Mouse (Mus musculus) layer of hippocampus, adult 2 months (tissue): Measurements from ENCODE around the gene Myo1c. TPM values are rescaled to one million over a fixed set of nuclear protein-coding genes. Genes with fewer than 3 reads are reported as not detected.
A peak's percentile ranks its signal among the peaks of the same experiment; 100 is the strongest.

Experiments
- DNase-seq, 2 experiments: peaks; one replicate each; pipeline ENCODE4 v3.0.0; 2022; ENCODE audit warnings: low spot score in 2 of 2
- H3K27ac ChIP-seq: fragments of 200-600 bp; 2 replicates; pipeline ENCODE4 v1.8.1; 2022
- H3K4me3 ChIP-seq: fragments of 200-600 bp; 2 replicates; pipeline ENCODE4 v1.8.1; 2022; ENCODE audit warnings: mild to moderate bottlenecking
- CTCF ChIP-seq: fragments of 200-600 bp; conservative IDR thresholded peaks from 2 replicates; pipeline ENCODE4 v1.8.1; 2022; ENCODE audit warnings: antibody characterized with exemption, mild to moderate bottlenecking, moderate library complexity
- total RNA-seq, 2 experiments: library from RNA; stranded (reverse); gene quantifications; 2 replicates each; pipeline ENCODE4 v1.2.3; 2021

Gene Myo1c
- total RNA-seq, 2 experiments from 2014 or later, result 16.5 to 19.9 TPM

DNA sequence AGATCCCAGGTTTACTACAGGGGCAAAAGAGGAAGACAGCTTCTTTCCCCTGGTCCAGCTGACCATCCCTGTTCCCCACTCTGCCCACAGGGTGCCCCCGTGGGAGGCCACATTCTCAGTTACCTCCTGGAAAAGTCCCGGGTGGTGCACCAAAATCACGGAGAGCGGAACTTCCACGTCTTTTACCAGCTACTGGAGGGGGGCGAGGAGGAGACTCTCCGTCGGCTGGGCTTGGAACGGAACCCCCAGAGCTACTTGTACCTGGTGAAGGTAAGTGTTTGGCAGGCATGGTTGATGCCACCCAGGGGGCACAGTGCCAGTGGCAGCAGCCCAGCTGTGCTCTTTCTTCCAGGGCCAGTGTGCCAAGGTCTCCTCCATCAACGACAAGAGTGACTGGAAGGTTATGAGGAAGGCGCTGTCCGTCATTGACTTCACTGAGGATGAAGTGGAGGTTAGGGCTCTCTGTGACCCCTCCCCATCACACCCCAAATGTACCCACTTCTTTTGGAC, 9.8 kb downstream of the Myo1c start:
- no peak overlapping the region for H3K4me3 ChIP-seq
- no peak for DNase-seq
- no peak overlapping the region for H3K27ac ChIP-seq
- TF ChIP-seq CTCF, result no peak

DNA sequence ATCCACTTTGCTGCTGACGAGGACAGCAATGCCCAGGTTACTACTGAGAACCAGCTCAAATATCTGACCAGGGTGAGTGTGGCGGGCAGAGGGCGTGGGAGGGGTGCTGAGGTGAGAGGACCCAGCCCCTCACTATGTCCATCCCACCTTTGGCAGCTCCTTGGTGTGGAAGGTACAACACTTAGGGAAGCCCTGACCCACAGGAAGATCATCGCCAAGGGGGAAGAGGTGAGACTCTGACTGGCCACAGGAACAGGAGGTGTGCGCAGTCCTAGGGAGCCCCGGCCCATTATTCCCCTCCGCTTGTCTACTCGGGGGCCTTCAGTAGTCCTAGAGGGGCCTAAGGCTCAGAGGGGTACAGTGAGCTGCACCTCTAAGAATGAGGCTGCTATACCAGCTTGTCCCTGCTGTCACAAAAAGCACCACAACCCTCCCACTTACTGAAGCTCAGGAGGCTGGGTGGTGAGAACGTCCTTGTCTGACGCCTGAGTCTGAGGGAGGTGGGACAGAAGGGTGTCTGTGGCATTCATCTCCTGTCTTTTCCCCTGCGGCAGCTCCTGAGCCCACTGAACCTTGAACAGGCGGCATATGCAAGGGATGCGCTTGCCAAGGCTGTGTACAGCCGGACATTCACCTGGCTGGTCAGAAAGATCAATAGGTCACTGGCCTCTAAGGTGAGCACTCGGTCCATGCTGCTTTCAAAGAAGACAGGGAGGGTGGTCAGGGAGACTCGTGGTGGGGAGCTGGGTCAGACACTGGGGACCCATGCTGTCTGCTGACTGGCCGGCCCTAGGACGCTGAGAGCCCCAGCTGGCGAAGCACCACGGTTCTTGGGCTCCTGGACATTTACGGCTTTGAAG, 10.9 kb downstream of the Myo1c start:
- Histone ChIP-seq H3K27ac (no peak overlapping the region), H3K4me3 (no peak overlapping the region)
- DNase-seq, result no peak
- no peak for TF ChIP-seq CTCF

DNA sequence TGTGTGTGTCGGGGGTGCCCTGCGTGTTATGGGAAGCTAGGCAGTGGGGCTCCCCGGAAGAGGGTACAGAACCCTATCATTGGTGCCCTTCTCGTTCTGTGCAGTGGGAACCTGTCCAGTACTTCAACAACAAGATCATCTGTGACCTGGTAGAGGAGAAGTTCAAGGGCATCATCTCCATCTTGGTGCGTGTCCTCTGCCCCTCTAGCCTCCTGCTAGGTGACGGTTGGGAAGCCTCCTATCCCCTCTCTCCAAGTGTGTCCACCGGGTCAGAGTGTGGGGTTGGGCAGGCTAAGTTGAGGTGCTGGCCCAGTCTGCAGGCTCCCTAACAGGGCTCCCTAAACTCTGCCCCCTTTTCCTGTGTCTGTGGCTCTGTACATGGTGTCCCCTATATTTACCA, 11.8 kb downstream of the Myo1c start:
- no peak for TF ChIP-seq CTCF
- DNase-seq, result no peak
- no peak overlapping the region for H3K4me3 ChIP-seq
- H3K27ac ChIP-seq, result no peak overlapping the region

DNA sequence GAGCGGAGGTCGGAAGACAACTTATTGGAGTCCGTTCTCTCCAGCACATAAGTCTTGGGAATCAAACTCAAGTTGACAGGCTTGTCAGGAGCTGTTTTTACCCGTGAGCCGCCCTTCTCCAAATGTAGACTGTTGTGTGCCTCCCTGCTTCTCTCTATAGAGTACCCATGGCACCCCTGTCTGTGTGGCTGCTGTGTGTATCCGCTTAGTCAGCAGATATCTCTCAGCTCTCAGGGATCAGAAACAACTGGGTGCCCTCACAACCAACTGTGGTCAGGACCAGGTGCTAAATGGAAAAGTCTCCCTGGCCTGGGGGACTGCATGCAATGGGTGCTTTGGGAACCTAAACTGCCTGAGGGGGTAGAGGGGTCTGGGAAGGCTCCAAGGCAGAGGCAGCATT, 16.0 kb downstream of the Myo1c start:
- no peak overlapping the region for H3K4me3 ChIP-seq
- no peak for TF ChIP-seq CTCF
- no peak overlapping the region for H3K27ac ChIP-seq
- no peak for DNase-seq

DNA sequence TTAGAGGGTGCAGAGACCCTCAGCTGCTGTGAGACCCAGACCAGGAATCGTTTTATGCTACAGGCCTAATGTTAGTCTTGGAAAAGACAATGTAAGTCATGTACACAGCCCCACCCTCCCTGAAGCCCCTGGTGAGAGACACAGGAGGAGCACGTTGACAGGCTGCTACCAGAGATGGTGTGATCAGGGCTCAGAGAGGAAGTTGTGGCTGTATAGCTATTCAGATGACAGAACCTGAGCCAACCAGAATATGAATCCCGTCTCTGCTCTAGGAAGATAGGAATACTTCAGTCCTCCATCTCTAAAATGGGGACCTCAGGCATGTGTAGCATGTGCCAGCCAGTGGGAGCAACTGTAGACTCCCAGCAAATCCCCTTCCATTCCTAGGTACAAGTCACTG, 18.3 kb downstream of the Myo1c start:
- no peak for DNase-seq
- H3K27ac ChIP-seq, result no peak overlapping the region
- H3K4me3 ChIP-seq, result no peak overlapping the region
- TF ChIP-seq CTCF, result no peak

DNA sequence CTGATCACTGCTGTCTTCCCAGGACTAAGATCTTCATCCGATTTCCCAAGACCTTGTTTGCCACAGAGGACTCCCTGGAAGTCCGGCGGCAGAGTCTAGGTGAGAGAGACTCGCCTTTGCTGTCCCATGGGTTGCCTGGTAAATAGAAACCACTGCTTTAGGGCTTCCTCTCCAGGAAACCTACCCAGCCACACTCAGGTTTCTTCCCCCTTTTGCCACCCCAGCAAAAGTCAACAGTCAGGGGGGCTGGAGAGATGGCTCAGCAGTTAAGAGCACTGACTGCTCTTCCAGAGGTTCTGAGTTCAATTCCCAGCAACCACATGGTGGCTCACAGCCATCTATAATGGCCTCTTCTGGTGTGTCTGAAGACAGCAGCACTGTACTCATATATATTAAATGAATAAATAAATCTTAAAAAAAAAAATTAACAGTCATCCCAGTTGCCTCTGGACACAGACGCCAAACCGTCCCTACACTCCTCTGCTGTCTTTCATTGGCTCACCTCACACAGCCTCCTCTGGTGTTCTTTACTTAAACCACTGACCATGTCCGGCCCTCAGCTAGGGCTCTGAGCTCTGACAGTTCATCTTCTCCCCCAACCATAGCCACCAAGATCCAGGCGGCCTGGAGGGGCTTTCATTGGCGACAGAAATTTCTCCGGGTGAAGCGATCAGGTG, 19.0 kb downstream of the Myo1c start:
- no peak for DNase-seq
- no peak overlapping the region for H3K4me3 ChIP-seq
- no peak for TF ChIP-seq CTCF
- no peak overlapping the region for H3K27ac ChIP-seq

DNA sequence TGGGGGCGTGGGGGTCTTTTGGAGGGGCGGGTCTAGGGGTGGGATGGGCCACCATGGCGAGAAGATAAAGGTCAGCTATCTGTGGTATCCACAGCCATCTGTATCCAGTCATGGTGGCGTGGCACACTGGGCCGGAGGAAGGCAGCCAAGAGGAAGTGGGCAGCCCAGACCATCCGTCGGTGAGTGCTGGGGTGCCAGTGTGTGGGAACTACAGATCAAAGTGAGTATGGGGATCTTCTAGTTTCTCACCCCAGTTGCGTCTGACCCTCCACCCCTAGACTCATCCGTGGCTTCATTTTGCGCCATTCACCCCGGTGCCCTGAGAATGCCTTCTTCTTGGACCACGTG, 19.5 kb downstream of the Myo1c start:
- no peak for TF ChIP-seq CTCF
- DNase-seq, result no peak
- no peak overlapping the region for H3K4me3 ChIP-seq

DNA sequence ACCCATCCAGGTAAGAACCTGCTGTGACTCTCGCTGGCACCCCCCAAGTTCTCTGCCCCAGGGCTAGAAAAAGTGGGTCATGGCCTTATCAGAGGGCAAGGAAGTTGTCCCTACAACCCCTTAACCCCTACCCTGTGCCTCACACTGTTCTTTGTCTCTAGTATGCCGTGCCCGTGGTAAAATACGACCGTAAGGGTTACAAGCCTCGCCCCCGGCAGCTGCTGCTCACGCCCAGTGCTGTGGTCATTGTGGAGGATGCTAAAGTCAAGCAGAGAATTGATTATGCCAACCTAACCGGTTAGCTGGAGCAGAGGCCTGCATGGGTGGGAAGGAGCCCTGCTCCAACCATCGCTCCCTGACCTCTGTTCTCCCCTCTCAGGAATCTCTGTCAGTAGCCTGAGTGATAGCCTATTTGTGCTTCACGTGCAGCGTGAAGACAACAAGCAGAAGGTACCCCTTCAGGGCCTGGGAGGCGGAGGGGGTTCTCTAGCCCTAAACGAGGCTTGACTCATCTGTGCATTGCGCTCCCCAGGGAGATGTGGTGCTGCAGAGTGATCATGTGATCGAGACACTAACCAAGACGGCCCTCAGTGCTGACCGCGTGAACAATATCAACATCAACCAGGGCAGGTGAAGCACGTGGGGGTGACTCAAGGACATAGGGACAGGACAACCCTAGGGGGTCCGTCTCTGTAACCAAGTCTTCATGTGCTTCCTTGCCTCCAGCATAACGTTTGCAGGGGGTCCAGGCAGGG, 21.3 kb downstream of the Myo1c start:
- no peak overlapping the region for H3K27ac ChIP-seq
- no peak overlapping the region for H3K4me3 ChIP-seq
- no peak for DNase-seq
- no peak for TF ChIP-seq CTCF

More for the DNA sequence above, 19.5 kb downstream of the Myo1c start:
- H3K27ac ChIP-seq, result no peak overlapping the region

DNA sequence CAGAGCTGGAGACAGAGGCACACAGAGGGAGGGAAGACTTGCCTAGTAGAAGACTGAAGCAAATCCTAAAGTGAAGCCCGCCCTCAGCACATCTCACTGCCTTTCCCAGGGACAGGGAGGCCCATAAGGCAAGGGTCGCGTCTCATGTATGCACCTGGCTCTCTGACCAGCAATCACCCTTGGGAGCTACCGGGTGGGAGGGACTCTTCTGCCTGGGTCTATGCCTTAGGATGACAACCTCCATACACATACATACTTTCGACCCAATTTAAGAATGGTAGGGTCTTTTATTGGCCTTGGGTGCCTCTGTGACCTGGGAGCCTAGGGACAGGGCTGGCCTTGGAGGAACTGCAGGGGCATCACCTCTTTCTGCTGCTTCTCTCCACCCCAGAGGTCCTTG, 23.1 kb downstream of the Myo1c start:
- Histone ChIP-seq H3K4me3 (no peak overlapping the region), H3K27ac (no peak overlapping the region)
- no peak for DNase-seq
- TF ChIP-seq CTCF, result no peak

DNA sequence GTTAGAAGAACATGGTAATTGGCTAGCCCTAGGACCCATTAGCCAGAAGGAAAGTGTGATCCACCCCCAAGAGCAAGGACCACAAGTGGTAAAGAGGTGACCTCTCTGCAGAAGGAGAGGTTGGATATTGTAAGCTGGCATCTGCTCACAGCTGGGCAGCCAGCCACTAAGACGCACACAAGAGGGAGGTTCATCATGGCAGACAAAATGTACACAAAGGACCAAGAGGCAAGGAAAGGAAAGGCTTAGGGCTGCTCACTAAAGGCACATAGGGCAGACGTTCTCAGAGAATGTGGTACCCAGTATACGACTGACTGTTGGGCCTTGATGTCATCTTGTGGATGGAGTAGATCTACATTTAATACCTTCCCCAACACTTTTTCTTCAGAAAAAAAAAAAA, 24.6 kb downstream of the Myo1c start:
- DNase-seq, result no peak
- Histone ChIP-seq H3K4me3 (no peak overlapping the region), H3K27ac (no peak overlapping the region)
- no peak for TF ChIP-seq CTCF

DNA sequence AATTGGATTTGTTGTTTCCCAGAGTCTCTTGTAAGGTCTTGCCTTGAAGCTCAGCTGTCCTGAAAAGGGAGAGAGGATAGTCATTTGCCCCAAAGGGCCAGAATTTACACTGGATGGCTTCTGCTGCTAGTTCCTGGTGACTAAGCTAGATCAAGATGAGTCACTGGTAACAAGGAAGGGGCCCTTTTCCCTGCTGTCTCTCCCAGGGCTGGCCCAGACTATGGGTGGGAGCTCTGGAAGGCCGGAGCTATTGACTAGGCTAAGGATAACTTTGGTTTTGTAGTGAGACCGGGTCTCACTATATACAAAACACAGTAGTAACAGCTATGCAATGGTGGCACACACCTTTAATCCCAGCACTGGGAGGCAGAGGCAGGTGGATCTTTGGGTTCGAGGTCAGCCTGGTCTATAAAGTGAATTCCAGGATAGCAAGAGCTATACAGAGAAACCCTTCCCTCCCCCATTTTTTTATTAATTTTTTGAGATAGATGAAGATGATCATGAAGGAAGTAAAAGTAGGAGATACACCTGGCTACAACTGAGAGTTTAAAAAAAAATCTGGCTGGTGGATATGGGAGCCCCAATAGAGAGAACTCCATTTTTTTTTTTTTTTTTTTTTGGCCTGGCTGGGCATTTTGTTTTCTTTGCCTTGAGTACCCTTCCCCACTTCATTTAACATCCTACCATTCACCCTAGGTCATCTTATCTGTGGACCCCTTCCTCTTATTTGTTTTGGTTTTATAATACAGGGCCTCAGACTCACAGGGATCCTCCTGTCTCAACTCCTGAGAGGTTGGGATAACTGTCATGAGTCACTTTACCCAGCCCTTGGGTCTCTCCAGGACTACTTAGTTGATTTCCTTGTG, 27.8 kb downstream of the Myo1c start:
- no peak for TF ChIP-seq CTCF
- H3K27ac ChIP-seq, result peak overlapping the region; percentile 36; the same call in 1 of the 2 replicates
- peak overlapping the region; percentile 71; the same call in 1 of the 2 replicates for H3K4me3 ChIP-seq
- no peak for DNase-seq

DNA sequence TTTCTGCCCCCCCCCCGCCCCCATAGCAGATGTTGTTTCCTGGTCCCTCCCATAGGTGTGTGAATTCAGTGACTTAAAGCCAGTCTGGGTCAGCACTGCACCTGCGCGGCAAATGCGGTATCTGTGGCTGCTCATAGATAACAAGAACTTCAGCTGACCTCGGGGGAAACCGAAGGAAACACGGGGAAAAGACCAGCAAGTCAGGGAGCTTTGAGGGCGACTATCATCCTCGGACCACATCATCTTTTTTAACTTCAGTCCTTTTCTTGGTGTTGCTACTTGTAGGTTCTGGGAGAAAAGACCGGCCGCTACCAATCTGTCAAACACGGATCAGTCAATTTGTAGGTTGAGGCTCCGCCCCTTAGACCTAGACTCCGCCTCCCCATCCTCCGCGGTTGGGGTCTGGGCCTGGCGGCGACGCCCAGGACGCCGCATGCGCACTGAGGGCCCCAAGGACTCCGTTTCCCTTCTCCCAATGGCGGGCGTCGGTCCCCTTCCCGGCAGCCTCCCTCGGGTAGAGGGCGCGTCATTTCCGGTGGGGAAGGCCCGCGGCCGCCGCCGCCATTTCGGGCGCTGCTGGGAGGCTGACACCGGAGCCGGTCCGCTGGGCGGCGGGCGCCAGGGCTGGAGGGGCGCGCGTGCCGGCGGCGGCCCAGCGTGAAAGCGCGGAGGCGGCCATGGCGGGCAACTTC, 28.6 kb downstream of the Myo1c start, which contains the start of gene Crk:
Gene Crk, plus strand, starts transcription at position 513 of the 692 bp plus-strand sequence.
- no peak for TF ChIP-seq CTCF
- Histone ChIP-seq H3K27ac (peak within 1 kb of the TSS; percentile 96), H3K4me3 (peak within 1 kb of the TSS; percentile 71)
- peak; percentile 98 to 99 for DNase-seq
